Mouse (Mus musculus) Muller cell, postnatal 12 days (primary cell): ENCODE measurements around the gene Tnrc18.
"Not testable (repeated sequence)": the region's sequence is repeated elsewhere in the genome, so short reads cannot be mapped to it uniquely, and the experiment has no call there.

Source experiments
- DNase-seq: peaks from one replicate; pipeline ENCODE4 v3.0.0-alpha.2; 2015; ENCODE audit errors: inconsistent ontology term

Gene Tnrc18

GRCm38 (mm10) chr5:142817524-142818434 is at the start of gene Tnrc18:
Gene Tnrc18, minus strand, starts transcription at chr5:142817662.
- peak; percentile 100 for DNase-seq

GRCm38 (mm10) chr5:142857763-142858229 is 40.3 kb upstream of the Tnrc18 start:
- peak; percentile 58 for DNase-seq

GRCm38 (mm10) chr5:142856408-142856807 is 38.9 kb upstream of the Tnrc18 start:
- no peak for DNase-seq

GRCm38 (mm10) chr5:142854877-142855276 is 37.4 kb upstream of the Tnrc18 start:
- peak; percentile 51 for DNase-seq

- DNase-seq = no peak
Observed at GRCm38 (mm10) chr5:142853585-142853984, 36.1 kb upstream of the Tnrc18 start.

GRCm38 (mm10) chr5:142851681-142852049 is 34.2 kb upstream of the Tnrc18 start:
- no peak for DNase-seq

- DNase-seq = no peak
Observed at GRCm38 (mm10) chr5:142850916-142851680, 33.6 kb upstream of the Tnrc18 start.

GRCm38 (mm10) chr5:142850476-142850875 is 33.0 kb upstream of the Tnrc18 start:
- DNase-seq = no peak

GRCm38 (mm10) chr5:142848911-142849310 is 31.4 kb upstream of the Tnrc18 start:
- DNase-seq = no peak

GRCm38 (mm10) chr5:142848149-142848548 is 30.7 kb upstream of the Tnrc18 start:
- DNase-seq = no peak

GRCm38 (mm10) chr5:142844467-142844866 is 27.0 kb upstream of the Tnrc18 start:
- no peak for DNase-seq

GRCm38 (mm10) chr5:142842137-142842642 is 24.7 kb upstream of the Tnrc18 start:
- peak; percentile 48 for DNase-seq

GRCm38 (mm10) chr5:142841372-142842136 is 24.1 kb upstream of the Tnrc18 start:
- DNase-seq = peak; percentile 33

- not testable (repeated sequence) for DNase-seq
Observed at GRCm38 (mm10) chr5:142837427-142837826, 20.0 kb upstream of the Tnrc18 start.

- no peak for DNase-seq
Observed at GRCm38 (mm10) chr5:142836891-142837290, 19.4 kb upstream of the Tnrc18 start.

GRCm38 (mm10) chr5:142833646-142834438 is 16.4 kb upstream of the Tnrc18 start:
- no peak for DNase-seq

GRCm38 (mm10) chr5:142826131-142826530 is 8.7 kb upstream of the Tnrc18 start:
- no peak for DNase-seq

- no peak for DNase-seq
Observed at GRCm38 (mm10) chr5:142825665-142826064, 8.2 kb upstream of the Tnrc18 start.

GRCm38 (mm10) chr5:142824091-142824490 is 6.6 kb upstream of the Tnrc18 start:
- no peak for DNase-seq
